ENCODE assay signal across 17 mouse cellular contexts in the genomic region with DNA sequence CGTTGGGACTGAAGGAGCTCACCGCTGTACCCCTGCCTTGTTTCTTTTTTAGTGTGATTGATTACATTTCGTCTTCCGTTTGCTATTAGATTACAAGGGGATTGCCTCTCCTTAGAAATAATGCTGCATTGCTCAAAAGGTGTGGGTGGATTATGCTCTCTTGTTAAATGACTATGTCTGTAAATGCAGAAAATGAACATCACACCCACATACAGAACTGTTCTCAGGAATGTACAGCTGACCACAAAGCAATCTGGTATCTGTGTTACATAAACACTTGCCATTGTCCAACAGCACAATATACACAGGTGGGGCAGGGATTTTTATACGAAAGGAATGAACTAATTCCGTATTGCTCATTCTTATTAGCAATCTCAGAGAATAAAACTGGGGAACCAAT.
"Had no signal": no experiment of that assay in that cellular context is flagged by ENCODE, and none has a peak within 500 bp of the region (broad histone marks: within the 10 kb centered on the region; RNA-seq: fewer than 3 reads in every experiment).

No protein-coding gene starts in this region.

- DNase-seq: gastrocnemius, adult 2 months; gastrocnemius, postnatal 10 days; gastrocnemius, postnatal 25 days; heart, adult 18-20 months; heart, postnatal 10 days; heart, postnatal 36 days; kidney, adult 18-20 months; kidney, adult 8-10 months; kidney, postnatal 10 days; kidney, postnatal 25 days; kidney, postnatal 4 days; liver; liver, embryonic 13.5 days; liver, postnatal 0 days had no signal

- ATAC-seq: hindbrain, postnatal 0 days; intestine, embryonic 15.5 days; intestine, postnatal 0 days; liver, postnatal 0 days had no signal
